Mouse (Mus musculus) inflammation-experienced regulatory T-cells, adult 6 months (primary cell): ENCODE results near the gene Chrdl2. TPM values are rescaled to one million over a fixed set of nuclear protein-coding genes. Genes with fewer than 3 reads are reported as not detected.
"Not testable (repeated sequence)": the region's sequence is repeated elsewhere in the genome, so short reads cannot be mapped to it uniquely, and the experiment has no call there.

Experiments
- ATAC-seq: one replicate; pipeline ENCODE4 v1.8.0; 2017
- polyA plus RNA-seq, 3 experiments: library from polyadenylated mRNA; unstranded; fragments of 100-300 nt; shearing (Covaris generic); gene quantifications; one replicate each; pipeline ENCODE4 v1.2.1; 2017

Gene Chrdl2
- polyA plus RNA-seq, 3 experiments from 2014 or later: not detected

DNA sequence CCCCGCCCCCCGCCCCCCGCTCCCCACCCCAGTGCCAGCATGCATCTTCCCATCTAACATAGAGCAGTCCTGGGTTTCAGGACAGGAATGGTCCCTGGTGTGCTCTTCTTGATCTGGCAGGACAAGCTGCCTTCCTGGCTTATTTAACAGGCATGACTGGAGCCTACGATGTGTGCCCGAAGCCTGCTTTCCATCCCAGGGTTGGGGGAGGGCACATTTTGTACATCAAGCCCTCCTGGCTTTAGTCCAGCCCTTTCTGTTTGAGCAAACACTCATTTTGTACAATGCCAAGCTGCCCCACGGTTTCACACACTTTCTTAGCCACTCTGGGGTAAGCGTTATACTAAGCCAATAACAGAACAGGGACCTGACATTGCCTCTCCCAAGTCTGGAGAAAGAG, 30.1 kb downstream of the Chrdl2 start:
- no peak for ATAC-seq

GRCm38 (mm10) chr7:100036495-100036894, 30.5 kb downstream of the Chrdl2 start:
- ATAC-seq: no peak

DNA sequence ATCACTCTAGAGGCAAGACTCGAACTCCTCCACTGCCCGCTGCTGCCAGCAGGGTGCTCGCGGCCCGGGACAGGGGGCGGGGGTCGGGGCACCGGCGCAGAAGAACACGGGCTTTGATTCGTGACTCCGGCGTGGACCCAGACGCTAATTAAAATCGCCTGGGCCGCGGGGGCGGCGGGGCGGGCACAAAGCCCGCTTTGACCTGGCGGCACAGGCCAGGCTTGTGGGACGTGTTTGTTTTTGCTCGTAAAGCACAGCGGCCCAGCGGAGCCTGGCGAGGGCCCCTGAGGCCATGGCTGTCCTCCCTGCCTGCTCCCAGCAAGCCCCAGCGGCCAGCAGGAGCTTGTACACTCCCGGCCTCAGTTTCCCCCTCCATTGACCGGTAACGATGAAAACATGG, 36.1 kb downstream of the Chrdl2 start:
- ATAC-seq: no peak

GRCm38 (mm10) chr7:100043096-100043495, 37.1 kb downstream of the Chrdl2 start:
- ATAC-seq: no peak

DNA sequence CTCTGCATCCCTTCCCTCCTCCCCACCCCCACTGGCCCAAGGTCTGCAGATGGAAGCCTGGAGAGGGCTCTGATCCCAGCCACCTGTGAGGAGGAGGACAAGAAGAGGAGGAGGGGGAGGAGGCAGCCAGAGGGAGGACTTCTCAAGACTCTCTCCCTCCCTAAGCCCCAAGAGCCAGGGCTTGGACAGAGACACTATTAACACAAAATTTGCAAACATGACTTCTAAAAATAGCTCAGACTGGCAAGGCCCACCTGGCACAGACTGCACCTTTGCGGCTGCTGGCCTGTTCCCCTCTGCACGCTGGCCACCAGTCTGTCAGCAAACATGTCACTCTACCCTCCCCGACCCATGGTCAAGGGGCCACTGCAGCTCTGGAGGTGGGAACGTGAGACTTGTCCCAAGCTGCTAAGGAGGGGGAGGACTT, 37.6 kb downstream of the Chrdl2 start:
- no peak for ATAC-seq

- no peak for ATAC-seq
These were observed 40.5 kb downstream of the Chrdl2 start for GRCm38 (mm10) chr7:100046486-100046885.

GRCm38 (mm10) chr7:100051904-100052303, 45.9 kb downstream of the Chrdl2 start:
- ATAC-seq: no peak

DNA sequence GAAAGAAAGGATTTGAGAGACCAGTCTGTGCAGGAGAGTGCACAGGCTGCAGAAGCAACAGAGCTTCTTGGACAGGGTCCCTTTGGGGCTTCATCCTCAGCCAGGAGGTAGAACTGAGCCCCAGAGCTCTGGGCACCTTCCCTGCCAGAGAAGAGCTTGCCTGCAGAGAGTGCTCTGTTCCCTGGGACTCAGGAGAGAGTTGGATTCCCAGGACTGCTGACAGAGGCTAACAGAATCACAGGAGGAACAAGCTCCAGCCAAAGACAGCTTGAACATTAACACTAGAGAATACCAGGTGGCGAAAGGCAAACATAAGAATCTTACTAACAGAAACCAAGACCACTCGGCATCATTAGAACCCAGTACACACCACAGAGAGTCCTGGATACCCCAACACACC, 47.0 kb downstream of the Chrdl2 start:
- not testable (repeated sequence) for ATAC-seq

DNA sequence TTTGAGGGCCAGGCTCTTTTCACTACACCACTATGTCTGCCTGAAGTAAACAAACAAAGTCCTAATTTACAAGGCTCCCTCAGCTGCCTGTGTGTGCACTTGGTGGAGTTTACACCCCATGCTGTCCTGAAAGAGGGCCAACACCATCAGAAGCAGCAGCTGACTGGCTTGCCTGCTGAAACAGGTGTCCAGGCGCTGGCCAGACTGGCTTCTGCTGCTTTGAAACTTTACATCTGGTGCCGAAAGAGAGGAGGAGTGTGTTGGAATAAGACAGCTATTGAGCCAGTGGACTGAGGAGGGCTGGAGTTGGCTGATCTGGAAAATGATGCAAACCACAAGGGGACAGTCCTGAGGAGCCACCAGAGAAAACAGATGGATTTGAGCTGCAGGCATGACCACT, 68.0 kb downstream of the Chrdl2 start:
- ATAC-seq: no peak

DNA sequence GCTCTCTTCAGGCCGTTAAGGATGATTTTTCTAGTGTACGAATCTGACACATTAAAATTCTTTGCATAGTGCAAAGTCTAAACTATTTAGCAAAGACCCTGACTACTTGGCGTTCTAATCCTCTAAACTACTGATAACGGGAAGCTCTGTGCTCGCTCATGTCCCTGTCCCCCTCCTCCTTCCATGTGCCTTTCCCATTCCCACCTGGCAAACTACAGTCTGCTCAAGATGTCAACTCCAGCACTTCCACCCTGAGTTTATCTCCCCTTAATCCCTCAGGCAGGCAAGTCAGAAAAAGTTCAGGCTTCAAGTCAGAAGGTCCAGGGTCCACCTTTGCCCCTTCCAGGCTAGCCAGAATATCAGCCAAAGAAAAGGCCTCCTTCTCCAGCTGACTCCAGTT, 70.3 kb downstream of the Chrdl2 start:
- no peak for ATAC-seq

GRCm38 (mm10) chr7:100077071-100077470, 71.1 kb downstream of the Chrdl2 start:
- no peak for ATAC-seq

- ATAC-seq: no peak
These were observed 74.3 kb downstream of the Chrdl2 start for GRCm38 (mm10) chr7:100080087-100080781.

DNA sequence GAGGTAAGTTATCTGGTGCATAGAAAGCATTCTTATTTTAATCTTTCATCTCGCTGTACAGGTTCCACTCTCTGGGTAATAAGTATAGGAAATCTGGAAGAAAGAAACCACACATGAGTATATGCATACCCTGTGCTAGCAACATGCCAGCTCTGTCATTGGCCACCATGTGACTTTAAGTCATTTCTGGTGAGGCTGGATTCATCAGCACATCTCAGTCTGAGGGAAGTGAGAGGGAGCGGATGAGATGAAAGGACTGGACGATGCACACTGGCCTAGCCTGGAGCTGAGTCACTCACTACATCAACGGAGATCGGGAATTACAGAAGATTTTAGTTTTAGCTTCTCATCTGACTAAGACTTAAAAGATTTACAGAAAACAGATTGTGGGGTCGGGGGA, 76.9 kb downstream of the Chrdl2 start:
- no peak for ATAC-seq

GRCm38 (mm10) chr7:100083812-100084211, 77.8 kb downstream of the Chrdl2 start:
- ATAC-seq: no peak

Other genes with a start within 250 kb of the Chrdl2 start
- gene Olfr521, start 242.7 kb upstream of the Chrdl2 start, polyA plus RNA-seq: not detected
- 10 to 100 TPM; 27.1 to 30.3 (median 28.6) TPM for gene Neu3, start 177.8 kb upstream of the Chrdl2 start, polyA plus RNA-seq
- not detected for gene Xrra1, start 147.1 kb upstream of the Chrdl2 start, polyA plus RNA-seq
- 100 to 1,000 TPM; 456 to 534 (median 479) TPM for gene Spcs2, start 142.7 kb upstream of the Chrdl2 start, polyA plus RNA-seq
- 10 to 100 TPM in 1 of 3 experiments, 1 to 10 TPM in 2; 5.3 to 10.6 (median 8.4) TPM for gene Rnf169, start 25.7 kb upstream of the Chrdl2 start, polyA plus RNA-seq
- gene Pold3, start 115.4 kb downstream of the Chrdl2 start, polyA plus RNA-seq: 10 to 100 TPM; 41.8 to 67.3 (median 45.6) TPM
- gene Lipt2, start 153.1 kb downstream of the Chrdl2 start, polyA plus RNA-seq: under 1 TPM in 2 of 3 experiments, not detected in 1; 0.21 to 0.82 TPM
- not detected for gene Kcne3, start 170.3 kb downstream of the Chrdl2 start, polyA plus RNA-seq
- gene Pgm2l1, start 221.2 kb downstream of the Chrdl2 start, polyA plus RNA-seq: 1 to 10 TPM; 4.4 to 5.8 (median 4.8) TPM